Mouse (Mus musculus) MEL (cell line): ENCODE measurements around the gene Zfp536. TPM values are rescaled to one million over a fixed set of nuclear protein-coding genes. Genes with fewer than 3 reads are reported as not detected.

Experiments used
- DNase-seq: peaks from one replicate; pipeline ENCODE4 v3.0.0; 2011; ENCODE audit warnings: low read depth, low spot score
- H3K27ac ChIP-seq: 2 replicates; pipeline ENCODE4 v1.5.1; 2012; ENCODE audit warnings: low read depth, mild to moderate bottlenecking, control low read depth, low read length, moderate library complexity; ENCODE audit not compliant: control insufficient read depth
- H3K27me3 ChIP-seq, 2 experiments: fragments of 150-350 bp in 1 of 2; sonication (generic) in 1 of 2; 2 replicates each; pipeline ENCODE4 v1.6.1; 2012; ENCODE audit warnings: low read length in 2 of 2, mild to moderate bottlenecking in 2 of 2, improper control_type of control experiment in 1 of 2, moderate library complexity in 1 of 2; ENCODE audit not compliant: insufficient read depth in 2 of 2, control insufficient read depth in 1 of 2
- H3K36me3 ChIP-seq, 2 experiments: 2 replicates each; pipeline ENCODE4 v1.6.1; 2012 to 2014; ENCODE audit warnings: low read length in 2 of 2, improper control_type of control experiment in 1 of 2, inconsistent platforms in 1 of 2, mild to moderate bottlenecking in 1 of 2; ENCODE audit not compliant: insufficient read depth in 2 of 2, control insufficient read depth in 1 of 2
- H3K4me1 ChIP-seq, 2 experiments: fragments of 150-350 bp in 1 of 2; sonication (generic) in 1 of 2; 2 replicates each; pipeline ENCODE4 v1.6.1; 2012; ENCODE audit warnings: low read length in 2 of 2, improper control_type of control experiment in 1 of 2, mild to moderate bottlenecking in 1 of 2; ENCODE audit not compliant: insufficient read depth in 2 of 2, control insufficient read depth in 1 of 2
- H3K4me3 ChIP-seq, 2 experiments: fragments of 150-350 bp in 1 of 2; sonication (generic) in 1 of 2; 2 replicates each; pipeline ENCODE4 v1.5.1; 2012; ENCODE audit warnings: low read depth in 2 of 2, low read length in 2 of 2, mild to moderate bottlenecking in 2 of 2, moderate library complexity in 2 of 2, control low read depth in 1 of 2, improper control_type of control experiment in 1 of 2; ENCODE audit not compliant: control insufficient read depth in 1 of 2, insufficient read depth in 1 of 2
- H3K79me2 ChIP-seq: 2 replicates; pipeline ENCODE4 v1.6.1; 2012; ENCODE audit warnings: mild to moderate bottlenecking, low read length, moderate library complexity; ENCODE audit not compliant: control insufficient read depth, poor library complexity, insufficient read depth
- H3K9ac ChIP-seq: 2 replicates; pipeline ENCODE4 v1.6.1; 2012; ENCODE audit warnings: low read depth, mild to moderate bottlenecking, control low read depth, low read length, moderate library complexity; ENCODE audit not compliant: control insufficient read depth, poor library complexity, severe bottlenecking
- H3K9me3 ChIP-seq: fragments of 150-350 bp; sonication (generic); replicated peaks from 2 replicates; pipeline ENCODE4 v1.6.1; 2012; ENCODE audit warnings: mild to moderate bottlenecking, low read length, improper control_type of control experiment, moderate library complexity; ENCODE audit not compliant: insufficient read depth
- CHD2 ChIP-seq: IDR thresholded peaks from 2 replicates; pipeline ENCODE4 v1.6.1; 2011; ENCODE audit warnings: low read length, improper control_type of control experiment
- E2F4 ChIP-seq: IDR thresholded peaks from 2 replicates; pipeline ENCODE4 v1.6.1; 2011; ENCODE audit warnings: low read depth, low read length, improper control_type of control experiment, borderline replicate concordance
- EP300 ChIP-seq, 2 experiments: IDR thresholded peaks; 2 replicates each; pipeline ENCODE4 v1.6.1; 2011; ENCODE audit warnings: improper control_type of control experiment in 2 of 2, low read length in 2 of 2, low read depth in 1 of 2, mild to moderate bottlenecking in 1 of 2
- JUND ChIP-seq: IDR thresholded peaks from 2 replicates; pipeline ENCODE4 v1.6.1; 2011; ENCODE audit warnings: low read depth, mild to moderate bottlenecking, improper control_type of control experiment, low read length
- MAZ ChIP-seq: IDR thresholded peaks from 2 replicates; pipeline ENCODE4 v1.6.1; 2012; ENCODE audit warnings: low read depth, mild to moderate bottlenecking, inconsistent platforms, low read length, improper control_type of control experiment
- MYC ChIP-seq: IDR thresholded peaks from 2 replicates; pipeline ENCODE4 v1.6.1; 2011; ENCODE audit warnings: low read depth, mild to moderate bottlenecking, low read length, improper control_type of control experiment, moderate library complexity
- NRF1 ChIP-seq: IDR thresholded peaks from 2 replicates; pipeline ENCODE4 v1.6.1; 2014; ENCODE audit warnings: low read depth, mild to moderate bottlenecking, inconsistent platforms, low read length, improper control_type of control experiment, moderate library complexity; ENCODE audit not compliant: poor library complexity, insufficient read depth, severe bottlenecking
- POLR2AphosphoS2 ChIP-seq: IDR thresholded peaks from 2 replicates; pipeline ENCODE4 v1.6.1; 2011; ENCODE audit warnings: low read length, improper control_type of control experiment
- RAD21 ChIP-seq: IDR thresholded peaks from 2 replicates; pipeline ENCODE4 v1.6.1; 2011; ENCODE audit warnings: mild to moderate bottlenecking, low read depth, low read length, improper control_type of control experiment
- SMC3 ChIP-seq: IDR thresholded peaks from 2 replicates; pipeline ENCODE4 v1.6.1; 2011; ENCODE audit warnings: low read depth, low read length, improper control_type of control experiment
- USF1 ChIP-seq: IDR thresholded peaks from 2 replicates; pipeline ENCODE4 v1.6.1; 2014; ENCODE audit warnings: low read depth, mild to moderate bottlenecking, inconsistent platforms, low read length, improper control_type of control experiment, moderate library complexity
- USF2 ChIP-seq, 2 experiments: IDR thresholded peaks; 2 replicates each; pipeline ENCODE4 v1.6.1; 2011 to 2012; ENCODE audit warnings: improper control_type of control experiment in 2 of 2, low read length in 2 of 2, borderline replicate concordance in 1 of 2, inconsistent platforms in 1 of 2, low read depth in 1 of 2, mild to moderate bottlenecking in 1 of 2; ENCODE audit not compliant: insufficient read depth in 1 of 2
- ZC3H11A ChIP-seq: IDR thresholded peaks from 2 replicates; pipeline ENCODE4 v1.6.1; 2012; ENCODE audit warnings: low read depth, mild to moderate bottlenecking, inconsistent platforms, low read length, improper control_type of control experiment
- ZKSCAN1 ChIP-seq: IDR thresholded peaks from 2 replicates; pipeline ENCODE4 v1.6.1; 2012; ENCODE audit warnings: low read depth, mild to moderate bottlenecking, inconsistent platforms, low read length, improper control_type of control experiment, moderate library complexity
- ZNF384 ChIP-seq: IDR thresholded peaks from 2 replicates; pipeline ENCODE4 v1.6.1; 2012; ENCODE audit warnings: low read depth, mild to moderate bottlenecking, inconsistent platforms, low read length, improper control_type of control experiment
- polyA plus RNA-seq, 2 experiments: library from polyadenylated mRNA; stranded (reverse) in 1 of 2; unstranded in 1 of 2; fragments of >175 nt in 1 of 2; fragments of >200 nt in 1 of 2; gene quantifications; 2 replicates each; pipeline versions ENCODE4 v1.2.1 to v1.2.4; 2012; ENCODE audit warnings: low replicate concordance in 2 of 2, low read depth in 1 of 2; ENCODE audit not compliant: insufficient read length in 2 of 2, insufficient read depth in 1 of 2, missing spikeins in 1 of 2
- total RNA-seq: library from RNA; depleted of rRNA; stranded (reverse); fragments of 300-350 nt; gene quantifications from 2 replicates; pipeline ENCODE4 v1.2.3, GENCODE M21; 2012

Zfp536 gene
- total and polyA plus RNA-seq, 3 experiments = not detected

GRCm38 (mm10) chr7:37723191-37723592 lies 50.2 kb downstream of the Zfp536 start:
- TF ChIP-seq SMC3 (no peak), MAZ (no peak), ZNF384 (no peak), USF2 (IDR thresholded peaks at IDR 0.05; ENCODE audit: borderline replicate concordance in 1 of 2, insufficient read depth in 1 of 2, low read depth in 1 of 2, low read length in 2 of 2) (no peak), ZKSCAN1 (no peak), RAD21 (no peak), E2F4 (no peak), MYC (no peak), NRF1 (no peak), ZC3H11A (no peak), EP300 (IDR thresholded peaks at IDR 0.05; ENCODE audit: low read depth in 1 of 2, low read length in 2 of 2) (no peak)
- DNase-seq = no peak
- H3K9ac ChIP-seq = no peak overlapping the region
- H3K4me1 ChIP-seq = no peaks in the 10 kb centered on the region
- H3K79me2 ChIP-seq = no peaks in the 10 kb centered on the region
- H3K27me3 ChIP-seq = no peaks in the 10 kb centered on the region; a peak in 1 of 4 replicates
- no peak overlapping the region for H3K27ac ChIP-seq
- H3K9me3 ChIP-seq = no peaks in the 10 kb centered on the region
- H3K4me3 ChIP-seq = no peak overlapping the region
- no peaks in the 10 kb centered on the region for H3K36me3 ChIP-seq

GRCm38 (mm10) chr7:37721676-37722075 lies 51.8 kb downstream of the Zfp536 start:
- Histone ChIP-seq H3K27me3 (no peaks in the 10 kb centered on the region; a peak in 1 of 4 replicates), H3K9ac (no peak overlapping the region), H3K36me3 (no peaks in the 10 kb centered on the region), H3K27ac (no peak overlapping the region), H3K9me3 (no peaks in the 10 kb centered on the region), H3K4me3 (no peak overlapping the region), H3K79me2 (no peaks in the 10 kb centered on the region), H3K4me1 (no peaks in the 10 kb centered on the region)
- DNase-seq = no peak
- no peak for TF ChIP-seq JUND
- no peak for TF ChIP-seq SMC3
- no peak for TF ChIP-seq USF1
- TF ChIP-seq POLR2AphosphoS2 = no peak
- TF ChIP-seq CHD2 = no peak
